Mouse (Mus musculus) megakaryocyte, embryonic 14.5 days (primary cell): ENCODE data around the gene Memo1. TPM values are rescaled to one million over a fixed set of nuclear protein-coding genes. Genes with fewer than 3 reads are reported as not detected.
A peak's percentile ranks its signal among the peaks of the same experiment; 100 is the strongest.
"Not testable (repeated sequence)": the region's sequence is repeated elsewhere in the genome, so short reads cannot be mapped to it uniquely, and the experiment has no call there.

Experiments
- H3K27me3 ChIP-seq: replicated peaks from 2 replicates; pipeline ENCODE3; 2012; ENCODE audit warnings: inconsistent platforms
- H3K36me3 ChIP-seq: replicated peaks from 2 replicates; pipeline ENCODE3; 2012; ENCODE audit warnings: low read length, inconsistent platforms, mixed read lengths
- H3K4me1 ChIP-seq: 2 replicates; pipeline ENCODE4 v1.6.1; 2012; ENCODE audit warnings: inconsistent platforms
- H3K4me3 ChIP-seq: replicated peaks from 2 replicates; pipeline ENCODE3; 2012; ENCODE audit warnings: moderate library complexity, mild to moderate bottlenecking, inconsistent platforms
- H3K9me3 ChIP-seq: 2 replicates; pipeline ENCODE4 v1.6.1; 2012; ENCODE audit warnings: inconsistent platforms
- FLI1 ChIP-seq: IDR thresholded peaks from 2 replicates; pipeline ENCODE4 v1.6.1; 2012; ENCODE audit warnings: low read length, inconsistent platforms, mixed read lengths
- GATA1 ChIP-seq: IDR thresholded peaks from 3 replicates; pipeline ENCODE4 v1.6.1; 2012; ENCODE audit warnings: mixed read lengths, low read length, inconsistent platforms, borderline replicate concordance
- polyA plus RNA-seq: library from polyadenylated mRNA; stranded (reverse); fragments of >175 nt; gene quantifications from 2 replicates; pipeline ENCODE4 v1.2.3, GENCODE M21; 2012; ENCODE audit warnings: low replicate concordance; ENCODE audit not compliant: insufficient read depth

Gene Memo1
- polyA plus RNA-seq, 1 experiment = 32.8 TPM

GRCm38 (mm10) chr17:74264333-74265155, 30.8 kb downstream of the Memo1 start:
- Histone ChIP-seq H3K4me3 (peak overlapping the region; percentile 67), H3K36me3 (peaks cover 26% of the 10 kb centered on the region), H3K9me3 (no peaks in the 10 kb centered on the region), H3K4me1 (peaks cover 82% of the 10 kb centered on the region), H3K27me3 (no peaks in the 10 kb centered on the region)
- no peak for TF ChIP-seq GATA1
- TF ChIP-seq FLI1 = no peak

GRCm38 (mm10) chr17:74262415-74262814, 32.9 kb downstream of the Memo1 start:
- Histone ChIP-seq H3K4me3 (no peak overlapping the region), H3K9me3 (no peaks in the 10 kb centered on the region), H3K27me3 (no peaks in the 10 kb centered on the region), H3K4me1 (peaks cover 64% of the 10 kb centered on the region), H3K36me3 (peaks cover 29% of the 10 kb centered on the region)
- TF ChIP-seq FLI1 (no peak), GATA1 (no peak)

GRCm38 (mm10) chr17:74245284-74245683, 50.0 kb downstream of the Memo1 start:
- H3K4me1 ChIP-seq = peaks cover 32% of the 10 kb centered on the region
- no peaks in the 10 kb centered on the region for H3K9me3 ChIP-seq
- TF ChIP-seq FLI1 (no peak), GATA1 (no peak)
- H3K36me3 ChIP-seq = peaks cover 54% of the 10 kb centered on the region
- H3K4me3 ChIP-seq = no peak overlapping the region
- no peaks in the 10 kb centered on the region for H3K27me3 ChIP-seq

- peaks cover 22% of the 10 kb centered on the region for H3K4me1 ChIP-seq
- peaks cover 63% of the 10 kb centered on the region for H3K36me3 ChIP-seq
- peaks cover 3% of the 10 kb centered on the region; the same call in 1 of the 2 replicates for H3K9me3 ChIP-seq
- H3K4me3 ChIP-seq = no peak overlapping the region
- H3K27me3 ChIP-seq = no peaks in the 10 kb centered on the region
- TF ChIP-seq FLI1 (no peak), GATA1 (no peak)
Observed at GRCm38 (mm10) chr17:74242788-74243187, 52.5 kb downstream of the Memo1 start.

GRCm38 (mm10) chr17:74240322-74240721, 55.0 kb downstream of the Memo1 start:
- H3K36me3 ChIP-seq = peaks cover 69% of the 10 kb centered on the region
- TF ChIP-seq FLI1 (no peak), GATA1 (no peak)
- peaks cover 24% of the 10 kb centered on the region for H3K4me1 ChIP-seq
- no peaks in the 10 kb centered on the region for H3K27me3 ChIP-seq
- H3K9me3 ChIP-seq = peaks cover 3% of the 10 kb centered on the region; the same call in 1 of the 2 replicates
- no peak overlapping the region for H3K4me3 ChIP-seq

GRCm38 (mm10) chr17:74228131-74228759, 67.1 kb downstream of the Memo1 start:
- no peak overlapping the region for H3K4me3 ChIP-seq
- no peak for TF ChIP-seq GATA1
- TF ChIP-seq FLI1 = no peak
- H3K27me3 ChIP-seq = no peaks in the 10 kb centered on the region
- H3K9me3 ChIP-seq = no peaks in the 10 kb centered on the region
- peaks cover 47% of the 10 kb centered on the region for H3K36me3 ChIP-seq
- peaks cover 10% of the 10 kb centered on the region for H3K4me1 ChIP-seq

GRCm38 (mm10) chr17:74217304-74217703, 78.0 kb downstream of the Memo1 start:
- no peaks in the 10 kb centered on the region for H3K27me3 ChIP-seq
- H3K4me1 ChIP-seq = no peaks in the 10 kb centered on the region
- peaks cover 56% of the 10 kb centered on the region for H3K36me3 ChIP-seq
- H3K4me3 ChIP-seq = no peak overlapping the region
- TF ChIP-seq GATA1 (no peak), FLI1 (no peak)
- H3K9me3 ChIP-seq = no peaks in the 10 kb centered on the region

GRCm38 (mm10) chr17:74212831-74213524, 82.3 kb downstream of the Memo1 start:
- H3K4me1 ChIP-seq, H3K27me3 ChIP-seq, H3K9me3 ChIP-seq, H3K4me3 ChIP-seq: not testable (repeated sequence)
- peaks cover 50% of the 10 kb centered on the region for H3K36me3 ChIP-seq

GRCm38 (mm10) chr17:74209143-74209908, 86.0 kb downstream of the Memo1 start:
- H3K9me3 ChIP-seq = no peaks in the 10 kb centered on the region
- H3K27me3 ChIP-seq = no peaks in the 10 kb centered on the region
- H3K4me3 ChIP-seq = no peak overlapping the region
- H3K36me3 ChIP-seq = peaks cover 42% of the 10 kb centered on the region
- H3K4me1 ChIP-seq = peaks cover 9% of the 10 kb centered on the region
- no peak for TF ChIP-seq FLI1
- TF ChIP-seq GATA1 = no peak
